Mouse (Mus musculus): ENCODE data around the gene Itpk1. TPM values are rescaled to one million over a fixed set of nuclear protein-coding genes. Genes with fewer than 3 reads are reported as not detected.
"Not testable (repeated sequence)": the region's sequence is repeated elsewhere in the genome, so short reads cannot be mapped to it uniquely, and the experiment has no call there.

Itpk1 gene
- polyA plus RNA-seq, 1 experiment: 34.2 TPM

- no peaks in the 10 kb centered on the region for H3K27me3 ChIP-seq (ENCODE audit: control insufficient read depth, insufficient read depth, low read length)
- DNase-seq: no peak
- peaks cover 4% of the 10 kb centered on the region; the same call in 1 of the 2 replicates for H3K4me1 ChIP-seq (replicated peaks; ENCODE audit: control insufficient read depth, insufficient read depth, low read length)
- H3K27ac ChIP-seq (ENCODE audit: control insufficient read depth, insufficient read depth, low read length): no peak overlapping the region
- no peak for TF ChIP-seq POLR2A (IDR thresholded peaks at IDR 0.05; ENCODE audit: control insufficient read depth, extremely low read depth, insufficient read depth, low read length, poor library complexity)
- TF ChIP-seq CTCF (IDR thresholded peaks at IDR 0.05; ENCODE audit: borderline replicate concordance, control insufficient read depth, extremely low read depth, insufficient read depth, low read length, poor library complexity): no peak
- no peak overlapping the region for H3K4me3 ChIP-seq (ENCODE audit: control insufficient read depth, insufficient read depth, low read length)
- no peaks in the 10 kb centered on the region for H3K36me3 ChIP-seq (ENCODE audit: control insufficient read depth, insufficient read depth, low read length)
- 93% methylated on average over 10 of the region's 10 CpGs for WGBS
Observed at GRCm38 (mm10) chr12:102637235-102637634, 67.5 kb downstream of the Itpk1 start.

DNA sequence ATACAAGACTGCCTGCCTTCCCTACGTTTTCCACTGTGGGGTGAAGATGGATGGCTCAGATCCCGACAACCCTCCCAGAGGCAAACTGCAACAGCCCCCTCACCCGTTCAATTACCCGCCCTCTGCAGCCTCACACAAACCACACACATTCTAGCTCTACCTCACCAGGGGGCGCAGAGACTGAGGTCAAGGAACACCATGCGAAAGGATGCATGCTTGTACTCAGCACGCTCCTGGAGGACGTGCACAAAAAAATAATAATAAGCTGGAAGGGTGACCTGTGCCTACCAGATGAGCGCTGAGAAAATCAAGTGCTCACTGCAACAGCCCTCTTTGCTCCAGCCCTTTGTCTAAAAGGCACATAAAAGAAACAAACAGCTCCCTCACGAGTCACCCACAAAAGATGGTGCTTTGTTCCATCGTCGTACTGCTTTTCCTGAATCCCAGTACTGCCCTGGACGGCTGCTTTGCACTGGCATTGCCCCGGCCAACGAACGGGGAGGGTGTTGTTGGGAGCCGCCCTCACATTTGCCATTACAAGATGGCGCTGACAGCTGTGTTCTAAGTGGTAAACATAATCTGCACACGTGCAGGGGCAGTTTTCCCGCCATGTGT, 70.2 kb downstream of the Itpk1 start:
- H3K4me3 ChIP-seq (ENCODE audit: control insufficient read depth, insufficient read depth, low read length): no peak overlapping the region
- no peaks in the 10 kb centered on the region for H3K36me3 ChIP-seq (ENCODE audit: control insufficient read depth, insufficient read depth, low read length)
- WGBS: 90% methylated on average over 20 of the region's 20 CpGs
- TF ChIP-seq POLR2A (IDR thresholded peaks at IDR 0.05; ENCODE audit: control insufficient read depth, extremely low read depth, insufficient read depth, low read length, poor library complexity): no peak
- TF ChIP-seq CTCF (IDR thresholded peaks at IDR 0.05; ENCODE audit: borderline replicate concordance, control insufficient read depth, extremely low read depth, insufficient read depth, low read length, poor library complexity): no peak
- no peak for DNase-seq
- no peaks in the 10 kb centered on the region for H3K27me3 ChIP-seq (ENCODE audit: control insufficient read depth, insufficient read depth, low read length)
- H3K4me1 ChIP-seq (replicated peaks; ENCODE audit: control insufficient read depth, insufficient read depth, low read length): no peaks in the 10 kb centered on the region
- H3K27ac ChIP-seq (ENCODE audit: control insufficient read depth, insufficient read depth, low read length): no peak overlapping the region

DNA sequence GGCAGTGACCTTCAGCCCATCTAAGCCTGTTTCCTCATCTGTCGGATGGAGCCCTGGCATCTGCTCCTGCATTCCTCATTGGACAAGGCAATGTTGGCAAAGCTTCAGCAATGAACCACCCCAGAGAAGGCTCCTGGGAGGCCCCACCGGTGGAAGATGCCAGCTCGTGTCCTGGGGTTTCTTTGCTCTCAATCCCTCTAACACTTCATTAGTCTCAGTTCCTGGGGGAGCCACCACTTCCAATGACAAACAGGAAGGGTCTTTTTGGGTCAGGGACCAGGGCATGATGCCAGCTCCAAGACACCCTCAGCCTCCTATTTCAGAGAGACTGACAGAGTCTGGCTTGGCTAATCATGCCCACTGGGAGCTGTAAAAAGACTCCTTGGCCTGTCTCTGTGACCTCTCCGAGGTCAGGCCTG, 71.6 kb downstream of the Itpk1 start:
- no peaks in the 10 kb centered on the region for H3K36me3 ChIP-seq (ENCODE audit: control insufficient read depth, insufficient read depth, low read length)
- TF ChIP-seq POLR2A (IDR thresholded peaks at IDR 0.05; ENCODE audit: control insufficient read depth, extremely low read depth, insufficient read depth, low read length, poor library complexity): no peak
- TF ChIP-seq CTCF (IDR thresholded peaks at IDR 0.05; ENCODE audit: borderline replicate concordance, control insufficient read depth, extremely low read depth, insufficient read depth, low read length, poor library complexity): no peak
- H3K27ac ChIP-seq (ENCODE audit: control insufficient read depth, insufficient read depth, low read length): no peak overlapping the region
- no peak overlapping the region for H3K4me3 ChIP-seq (ENCODE audit: control insufficient read depth, insufficient read depth, low read length)
- WGBS: 91% methylated on average over 4 of the region's 4 CpGs
- H3K4me1 ChIP-seq (replicated peaks; ENCODE audit: control insufficient read depth, insufficient read depth, low read length): peaks cover 10% of the 10 kb centered on the region
- DNase-seq: no peak
- H3K27me3 ChIP-seq (ENCODE audit: control insufficient read depth, insufficient read depth, low read length): no peaks in the 10 kb centered on the region

GRCm38 (mm10) chr12:102631690-102632089, 73.0 kb downstream of the Itpk1 start:
- H3K27ac ChIP-seq (ENCODE audit: control insufficient read depth, insufficient read depth, low read length): no peak overlapping the region
- H3K4me3 ChIP-seq (ENCODE audit: control insufficient read depth, insufficient read depth, low read length): no peak overlapping the region
- DNase-seq: no peak
- 93% methylated on average over 8 of the region's 8 CpGs for WGBS
- TF ChIP-seq POLR2A (IDR thresholded peaks at IDR 0.05; ENCODE audit: control insufficient read depth, extremely low read depth, insufficient read depth, low read length, poor library complexity) (no peak), CTCF (IDR thresholded peaks at IDR 0.05; ENCODE audit: borderline replicate concordance, control insufficient read depth, extremely low read depth, insufficient read depth, low read length, poor library complexity) (no peak)
- H3K4me1 ChIP-seq (replicated peaks; ENCODE audit: control insufficient read depth, insufficient read depth, low read length): peaks cover 21% of the 10 kb centered on the region
- H3K36me3 ChIP-seq (ENCODE audit: control insufficient read depth, insufficient read depth, low read length): no peaks in the 10 kb centered on the region
- no peaks in the 10 kb centered on the region for H3K27me3 ChIP-seq (ENCODE audit: control insufficient read depth, insufficient read depth, low read length)

DNA sequence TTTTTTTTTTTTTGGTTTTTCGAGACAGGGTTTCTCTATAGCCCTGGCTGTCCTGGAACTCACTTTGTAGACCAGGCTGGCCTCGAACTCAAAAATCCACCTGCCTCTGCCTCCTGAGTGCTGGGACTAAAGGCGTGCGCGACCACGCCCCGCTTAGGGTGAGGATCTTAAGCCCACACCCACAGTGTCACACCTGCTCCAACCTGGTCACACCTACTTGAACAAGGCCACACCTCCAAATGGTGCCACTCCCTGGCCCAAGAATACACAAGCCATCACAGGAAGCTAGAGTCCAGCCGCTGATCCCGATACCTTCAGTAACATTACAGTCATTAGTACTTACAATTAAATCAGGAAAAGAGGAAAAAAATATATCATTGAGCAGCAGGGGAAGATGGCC, 74.3 kb downstream of the Itpk1 start:
- H3K27ac ChIP-seq (ENCODE audit: control insufficient read depth, insufficient read depth, low read length): not testable (repeated sequence)

DNA sequence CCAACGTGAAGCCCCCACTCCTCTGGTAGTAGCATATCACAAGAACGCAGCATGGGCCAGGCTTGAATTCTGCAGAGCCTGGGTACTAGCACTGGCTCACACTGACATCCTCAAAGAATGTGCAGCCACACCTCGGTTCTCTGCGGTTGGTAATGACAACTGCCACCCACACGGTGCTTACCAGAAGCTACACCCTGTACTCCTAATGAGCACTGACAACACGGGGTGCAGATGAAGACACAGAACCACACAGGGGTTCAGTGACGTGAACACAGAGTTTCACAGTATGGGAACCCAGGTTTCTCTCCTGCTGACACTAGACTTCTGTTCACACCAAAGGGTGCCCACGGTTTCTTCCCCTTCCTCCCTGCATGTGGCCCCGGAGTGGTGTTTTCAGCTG, 76.5 kb downstream of the Itpk1 start:
- peaks cover 26% of the 10 kb centered on the region for H3K4me1 ChIP-seq (replicated peaks; ENCODE audit: control insufficient read depth, insufficient read depth, low read length)
- no peaks in the 10 kb centered on the region for H3K36me3 ChIP-seq (ENCODE audit: control insufficient read depth, insufficient read depth, low read length)
- peak; percentile 36 for DNase-seq
- H3K27me3 ChIP-seq (ENCODE audit: control insufficient read depth, insufficient read depth, low read length): no peaks in the 10 kb centered on the region
- H3K4me3 ChIP-seq (ENCODE audit: control insufficient read depth, insufficient read depth, low read length): no peak overlapping the region
- TF ChIP-seq POLR2A (IDR thresholded peaks at IDR 0.05; ENCODE audit: control insufficient read depth, extremely low read depth, insufficient read depth, low read length, poor library complexity): no peak
- H3K27ac ChIP-seq (ENCODE audit: control insufficient read depth, insufficient read depth, low read length): peak overlapping the region; percentile 76
- 41% methylated on average over 9 of the region's 9 CpGs for WGBS

More for the DNA sequence above, 74.3 kb downstream of the Itpk1 start:
- not testable (repeated sequence) for H3K36me3 ChIP-seq (ENCODE audit: control insufficient read depth, insufficient read depth, low read length); H3K4me3 ChIP-seq (ENCODE audit: control insufficient read depth, insufficient read depth, low read length); DNase-seq; H3K27me3 ChIP-seq (ENCODE audit: control insufficient read depth, insufficient read depth, low read length)
- peaks cover 24% of the 10 kb centered on the region for H3K4me1 ChIP-seq (replicated peaks; ENCODE audit: control insufficient read depth, insufficient read depth, low read length)
- WGBS: 96% methylated on average over 9 of the region's 9 CpGs

DNA sequence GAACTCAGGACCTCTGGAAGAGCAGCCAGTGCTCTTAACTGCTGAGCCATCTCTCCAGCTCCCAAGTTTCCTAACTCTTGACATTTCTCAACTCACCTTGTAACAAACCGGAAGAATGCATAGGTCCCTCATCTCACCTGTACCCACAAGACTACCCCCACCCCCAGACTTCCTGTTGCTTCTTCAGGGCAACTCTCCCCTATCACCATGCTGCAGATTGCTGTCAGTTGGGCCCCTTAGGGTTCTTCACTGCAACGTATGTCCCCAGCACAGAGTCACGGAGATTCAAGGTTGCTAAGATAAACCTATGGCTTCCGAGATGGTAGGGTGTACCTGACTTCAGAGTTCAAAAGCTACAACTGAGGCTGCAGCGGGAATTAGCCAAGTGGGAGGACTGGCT, 77.2 kb downstream of the Itpk1 start:
- TF ChIP-seq POLR2A (IDR thresholded peaks at IDR 0.05; ENCODE audit: control insufficient read depth, extremely low read depth, insufficient read depth, low read length, poor library complexity): no peak
- no peak for TF ChIP-seq CTCF (IDR thresholded peaks at IDR 0.05; ENCODE audit: borderline replicate concordance, control insufficient read depth, extremely low read depth, insufficient read depth, low read length, poor library complexity)
- DNase-seq: peak; percentile 47
- WGBS: 63% methylated on average over 5 of the region's 5 CpGs
- no peak overlapping the region for H3K4me3 ChIP-seq (ENCODE audit: control insufficient read depth, insufficient read depth, low read length)
- H3K36me3 ChIP-seq (ENCODE audit: control insufficient read depth, insufficient read depth, low read length): no peaks in the 10 kb centered on the region
- H3K27ac ChIP-seq (ENCODE audit: control insufficient read depth, insufficient read depth, low read length): peak overlapping the region; percentile 76
- peaks cover 32% of the 10 kb centered on the region for H3K4me1 ChIP-seq (replicated peaks; ENCODE audit: control insufficient read depth, insufficient read depth, low read length)
- no peaks in the 10 kb centered on the region for H3K27me3 ChIP-seq (ENCODE audit: control insufficient read depth, insufficient read depth, low read length)
